Mouse (Mus musculus): ENCODE data around the gene Litaf.

GRCm38 (mm10) chr16:10967013-10967412 lies 98.9 kb downstream of the Litaf start:
- TF ChIP-seq CTCF (IDR thresholded peaks at IDR 0.05 in 2 of 3, conservative IDR thresholded peaks at IDR 0.05 in 1 of 3; ENCODE audit: control insufficient read depth in 1 of 3, insufficient read depth in 1 of 3, low read depth in 2 of 3, low read length in 3 of 3, poor library complexity in 1 of 3, severe bottlenecking in 1 of 3) (no peak), BHLHE40 (IDR thresholded peaks at IDR 0.05; ENCODE audit: borderline replicate concordance, low read depth, low read length) (no peak), ELF1 (IDR thresholded peaks at IDR 0.05; ENCODE audit: low read depth, low read length) (no peak), ZKSCAN1 (IDR thresholded peaks at IDR 0.05; ENCODE audit: low read depth, low read length) (no peak), JUND (IDR thresholded peaks at IDR 0.05; ENCODE audit: low read depth, low read length) (no peak), NRF1 (IDR thresholded peaks at IDR 0.05; ENCODE audit: insufficient read depth, low read depth, low read length, poor library complexity, severe bottlenecking) (no peak), MAX (IDR thresholded peaks at IDR 0.05; ENCODE audit: low read length) (no peak), CHD1 (IDR thresholded peaks at IDR 0.05; ENCODE audit: low read depth, low read length) (no peak), POLR2AphosphoS2 (IDR thresholded peaks at IDR 0.05; ENCODE audit: low read length) (no peak), MYB (IDR thresholded peaks at IDR 0.05; ENCODE audit: low read depth, low read length) (no peak), USF2 (IDR thresholded peaks at IDR 0.05; ENCODE audit: borderline replicate concordance in 1 of 2, insufficient read depth in 1 of 2, low read depth in 1 of 2, low read length in 2 of 2) (no peak)

Data from MEL (cell line).